Comparison of ENCODE assay signal across 12 mouse cellular contexts in genomic region chr1:33947838-33948237, GRCm38 (mm10). TPM values are rescaled to one million over a fixed set of nuclear protein-coding genes. Genes with fewer than 3 reads are reported as not detected.
A peak's percentile ranks its signal among the peaks of the same experiment; 100 is the strongest.
DNase-seq lines count a peak whose midpoint lies in the region; ATAC-seq lines count a peak whose summit lies in the region.
"Had no signal": no experiment of that assay in that cellular context is flagged by ENCODE, and none has a peak within 500 bp of the region (broad histone marks: within the 10 kb centered on the region; RNA-seq: fewer than 3 reads in every experiment).

No protein-coding gene starts in this region.

- ATAC-seq in heart, embryonic 13.5 days (ENCODE audit: extremely low read depth, insufficient number of reproducible peaks, low FRiP score, low TSS enrichment): no peak
- ATAC-seq: CD4-positive, CD25-positive, alpha-beta regulatory T cell, adult 4 months had no signal

- peaks cover 34% of the 10 kb centered on the region for H3K4me1 ChIP-seq in heart, embryonic 13.5 days

- no peak overlapping the region for H3K4me3 ChIP-seq in heart, embryonic 13.5 days

- H3K9me3 ChIP-seq in heart, embryonic 13.5 days: no peaks in the 10 kb centered on the region

- H3K36me3 ChIP-seq in heart, embryonic 13.5 days: no peaks in the 10 kb centered on the region

- WGBS in heart, embryonic 13.5 days: 74% methylated on average over 6 of the region's 6 CpGs

- no peak for DNase-seq in heart, adult 11 months
- peak; percentile 43 for DNase-seq in lung, postnatal 36 days
- no peak for DNase-seq in lung, postnatal 14 days
- peak; percentile 75 for DNase-seq in cerebellum, adult 9-11 months
- peak; percentile 34 for DNase-seq in heart, postnatal 4 days
- DNase-seq in thymus, adult 18-20 months: no peak
- no peak for DNase-seq in embryo, embryonic 9.5 days (ENCODE audit: extremely low spot score)
- DNase-seq: thymus, postnatal 14 days had no signal

- peak overlapping the region; percentile 61; the same call in 1 of the 2 replicates for H3K9ac ChIP-seq in heart, embryonic 13.5 days

- no peaks in the 10 kb centered on the region for H3K27me3 ChIP-seq in heart, embryonic 13.5 days (replicated peaks)

- no peak overlapping the region for H3K4me2 ChIP-seq in heart, embryonic 13.5 days
- H3K4me2 ChIP-seq: liver, embryonic 11.5 days had no signal

- peak overlapping the region; percentile 86 for H3K27ac ChIP-seq in heart, embryonic 13.5 days (replicated peaks)

RNA-seq across cellular contexts. Expression of gene Dst, which starts 39.8 kb away (rescaled TPM):
- polyA plus RNA-seq in heart, embryonic 13.5 days (2015; fragmentation: Nextera tagmentation; extraction: Ambion mirVana): 16.6 and 17.9 TPM in 2 replicates
- 100 to 1,000 TPM; 238 TPM for total RNA-seq in heart, postnatal 4 days (2021)

RNA-seq across cellular contexts. Expression of gene Bend6, which starts 40.2 kb away (rescaled TPM):
- polyA plus RNA-seq in heart, embryonic 13.5 days (2015; fragmentation: Nextera tagmentation; extraction: Ambion mirVana): 4.4 and 4.6 TPM in 2 replicates
- 1 to 10 TPM; 4.5 to 6.8 TPM for total RNA-seq in heart, postnatal 4 days (2021)
- total RNA-seq: megakaryocyte, adult 5-6 weeks had no signal

Comparison
In these comparisons a context has a peak if more than half of its experiments do, and no peak if none do; other contexts are left out.
1. DNase-seq: peak in lung, postnatal 36 days (single experiment), cerebellum, adult 9-11 months (single experiment) and heart, postnatal 4 days (single experiment); none in heart, adult 11 months (single experiment), lung, postnatal 14 days (single experiment), thymus, adult 18-20 months (0 of 2) and embryo, embryonic 9.5 days (single experiment).